Mouse (Mus musculus): ENCODE results near the gene N6amt1. TPM values are rescaled to one million over a fixed set of nuclear protein-coding genes. Genes with fewer than 3 reads are reported as not detected.

Gene N6amt1
- polyA plus RNA-seq, 1 experiment from 2014 or later = 17.7 TPM

DNA sequence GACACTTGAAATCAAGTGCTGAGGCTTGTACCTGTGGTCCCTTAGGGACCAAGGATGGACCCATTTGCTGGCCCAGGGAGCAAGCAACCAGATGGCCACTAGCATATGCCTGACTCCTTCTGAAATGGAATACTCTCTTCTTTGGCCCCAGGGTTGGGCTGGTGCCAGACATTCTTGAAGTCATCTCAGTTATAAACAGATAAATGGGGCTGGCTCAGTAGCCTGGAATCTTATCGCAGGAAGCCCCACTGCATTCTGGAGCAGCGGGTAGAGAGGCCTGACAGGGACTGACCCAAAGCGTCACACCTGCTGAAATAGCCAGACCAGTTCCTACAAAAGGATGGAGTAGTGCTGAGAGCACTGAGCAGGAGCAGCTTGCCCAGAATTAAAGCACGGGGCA, 10.2 kb downstream of the N6amt1 start:
- Histone ChIP-seq H3K27me3 (ENCODE audit: control insufficient read depth, insufficient read depth, low read length) (no peaks in the 10 kb centered on the region), H3K4me3 (ENCODE audit: low read depth, low read length) (no peak overlapping the region), H3K9me3 (ENCODE audit: control insufficient read depth, low read length) (no peaks in the 10 kb centered on the region), H3K36me3 (ENCODE audit: control insufficient read depth, insufficient read depth, low read length) (no peaks in the 10 kb centered on the region), H3K4me2 (ENCODE audit: low read depth, low read length, severe bottlenecking) (no peak overlapping the region), H3K4me1 (replicated peaks; ENCODE audit: control insufficient read depth, insufficient read depth, low read length) (no peaks in the 10 kb centered on the region), H3K9ac (ENCODE audit: low read length) (no peak overlapping the region), H3K27ac (ENCODE audit: low read depth, low read length) (no peak overlapping the region)
- 97% methylated on average over 4 of the region's 4 CpGs for WGBS
- DNase-seq (ENCODE audit: low spot score) (no peak), ATAC-seq (replicated peaks; ENCODE audit: low FRiP score) (no peak)

DNA sequence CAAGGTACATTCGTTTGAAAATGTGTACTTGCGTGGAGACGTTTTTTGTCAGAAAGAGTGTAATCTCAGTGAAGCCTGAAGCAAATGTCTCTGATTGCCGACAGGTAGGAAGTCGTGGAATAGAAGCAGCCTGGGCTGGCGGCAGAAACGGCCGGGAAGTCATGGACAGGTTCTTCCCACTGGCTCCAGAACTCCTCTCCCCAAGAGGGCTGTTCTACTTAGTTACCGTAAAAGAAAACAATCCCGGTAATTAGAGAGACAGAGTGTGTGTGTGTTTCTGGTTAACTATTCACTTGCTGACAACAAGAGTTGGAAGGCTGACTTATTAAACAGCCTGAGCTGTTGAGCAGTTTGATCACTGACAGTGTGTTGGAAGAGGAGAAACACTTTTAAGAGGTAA, 12.1 kb downstream of the N6amt1 start:
- no peak for ATAC-seq (replicated peaks; ENCODE audit: low FRiP score)
- no peak overlapping the region for H3K4me3 ChIP-seq (ENCODE audit: low read depth, low read length)
- H3K9me3 ChIP-seq (ENCODE audit: control insufficient read depth, low read length) = no peaks in the 10 kb centered on the region
- DNase-seq (ENCODE audit: low spot score) = no peak
- H3K9ac ChIP-seq (ENCODE audit: low read length) = no peak overlapping the region
- H3K4me2 ChIP-seq (ENCODE audit: low read depth, low read length, severe bottlenecking) = no peak overlapping the region
- WGBS = 86% methylated on average over 10 of the region's 10 CpGs
- H3K4me1 ChIP-seq (replicated peaks; ENCODE audit: control insufficient read depth, insufficient read depth, low read length) = no peaks in the 10 kb centered on the region
- H3K27ac ChIP-seq (ENCODE audit: low read depth, low read length) = no peak overlapping the region
- H3K27me3 ChIP-seq (ENCODE audit: control insufficient read depth, insufficient read depth, low read length) = no peaks in the 10 kb centered on the region
- no peaks in the 10 kb centered on the region for H3K36me3 ChIP-seq (ENCODE audit: control insufficient read depth, insufficient read depth, low read length)

DNA sequence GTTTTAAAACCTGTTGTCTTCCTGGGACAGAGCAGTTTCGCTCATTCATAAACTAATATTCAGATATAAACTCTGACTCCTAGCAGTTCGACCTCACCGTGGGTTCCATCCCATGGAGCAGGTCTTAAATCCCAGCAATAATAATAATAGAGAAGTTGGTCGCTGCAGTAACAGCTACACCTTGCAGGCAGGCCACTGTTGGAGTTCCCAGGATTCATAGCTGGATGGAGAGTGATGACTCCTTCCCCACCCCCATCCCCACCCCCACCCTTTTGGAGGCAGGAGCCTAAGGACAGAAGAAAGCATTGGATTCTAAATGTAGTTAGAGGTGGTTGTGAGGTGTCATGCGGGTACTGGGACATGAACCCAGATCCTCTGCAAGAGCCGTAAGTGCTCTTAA, 12.5 kb downstream of the N6amt1 start:
- Histone ChIP-seq H3K27ac (ENCODE audit: low read depth, low read length) (no peak overlapping the region), H3K4me2 (ENCODE audit: low read depth, low read length, severe bottlenecking) (no peak overlapping the region), H3K4me3 (ENCODE audit: low read depth, low read length) (no peak overlapping the region), H3K9ac (ENCODE audit: low read length) (no peak overlapping the region), H3K9me3 (ENCODE audit: control insufficient read depth, low read length) (no peaks in the 10 kb centered on the region), H3K4me1 (replicated peaks; ENCODE audit: control insufficient read depth, insufficient read depth, low read length) (no peaks in the 10 kb centered on the region), H3K36me3 (ENCODE audit: control insufficient read depth, insufficient read depth, low read length) (no peaks in the 10 kb centered on the region), H3K27me3 (ENCODE audit: control insufficient read depth, insufficient read depth, low read length) (no peaks in the 10 kb centered on the region)
- no peak for DNase-seq (ENCODE audit: low spot score)
- ATAC-seq (replicated peaks; ENCODE audit: low FRiP score) = no peak
- 98% methylated on average over 6 of the region's 6 CpGs for WGBS

DNA sequence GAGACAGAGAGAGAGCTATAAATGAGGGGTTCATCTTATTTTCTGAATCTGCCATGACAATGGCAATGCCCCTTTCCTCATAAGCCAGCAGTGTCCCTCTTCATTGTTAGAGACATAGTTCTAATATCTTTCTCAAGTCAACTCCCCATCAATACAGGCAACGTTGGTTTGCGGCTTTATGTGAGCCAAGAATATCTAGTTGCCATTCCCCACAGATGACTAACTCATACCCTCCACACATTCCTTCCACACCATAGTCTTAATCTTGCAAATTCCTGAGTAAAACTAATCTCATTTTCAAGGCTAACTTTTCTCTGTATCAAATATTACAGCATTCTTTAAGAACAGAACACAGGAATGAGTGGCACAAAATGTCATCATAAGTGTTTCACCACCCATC, 29.0 kb downstream of the N6amt1 start:
- Histone ChIP-seq H3K4me2 (ENCODE audit: low read depth, low read length, severe bottlenecking) (no peak overlapping the region), H3K27me3 (ENCODE audit: control insufficient read depth, insufficient read depth, low read length) (no peaks in the 10 kb centered on the region), H3K27ac (ENCODE audit: low read depth, low read length) (no peak overlapping the region), H3K36me3 (ENCODE audit: control insufficient read depth, insufficient read depth, low read length) (peaks cover 8% of the 10 kb centered on the region), H3K4me3 (ENCODE audit: low read depth, low read length) (no peak overlapping the region), H3K9me3 (ENCODE audit: control insufficient read depth, low read length) (no peaks in the 10 kb centered on the region), H3K4me1 (replicated peaks; ENCODE audit: control insufficient read depth, insufficient read depth, low read length) (no peaks in the 10 kb centered on the region), H3K9ac (ENCODE audit: low read length) (no peak overlapping the region)
- DNase-seq (ENCODE audit: low spot score) (no peak), ATAC-seq (replicated peaks; ENCODE audit: low FRiP score) (no peak)
- WGBS = 94% methylated on average over 2 of the region's 2 CpGs

DNA sequence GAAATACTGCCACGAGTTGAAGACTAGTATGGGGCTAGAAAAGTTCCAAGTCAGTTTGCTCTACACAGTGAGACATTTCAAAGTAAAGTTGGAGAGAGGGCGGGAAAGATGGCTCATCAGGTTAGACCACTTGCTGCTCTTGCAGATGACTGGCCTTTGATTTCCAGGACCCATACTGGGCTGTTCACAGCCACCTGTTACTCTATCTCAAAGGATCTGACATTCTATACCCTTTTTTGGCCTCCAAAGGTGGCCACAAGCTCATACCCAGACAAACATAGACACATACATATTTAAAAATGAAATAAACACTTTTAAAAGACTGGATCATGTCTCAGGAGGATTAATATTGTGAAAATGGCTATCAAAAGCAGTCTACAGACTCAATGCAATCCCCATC, 30.4 kb downstream of the N6amt1 start:
- Histone ChIP-seq H3K4me1 (replicated peaks; ENCODE audit: control insufficient read depth, insufficient read depth, low read length) (no peaks in the 10 kb centered on the region), H3K9ac (ENCODE audit: low read length) (no peak overlapping the region), H3K4me3 (ENCODE audit: low read depth, low read length) (no peak overlapping the region), H3K9me3 (ENCODE audit: control insufficient read depth, low read length) (no peaks in the 10 kb centered on the region), H3K4me2 (ENCODE audit: low read depth, low read length, severe bottlenecking) (no peak overlapping the region), H3K27me3 (ENCODE audit: control insufficient read depth, insufficient read depth, low read length) (no peaks in the 10 kb centered on the region), H3K36me3 (ENCODE audit: control insufficient read depth, insufficient read depth, low read length) (peaks cover 8% of the 10 kb centered on the region), H3K27ac (ENCODE audit: low read depth, low read length) (no peak overlapping the region)
- 86% methylated on average over 2 of the region's 2 CpGs for WGBS
- ATAC-seq (replicated peaks; ENCODE audit: low FRiP score) (no peak), DNase-seq (ENCODE audit: low spot score) (no peak)

DNA sequence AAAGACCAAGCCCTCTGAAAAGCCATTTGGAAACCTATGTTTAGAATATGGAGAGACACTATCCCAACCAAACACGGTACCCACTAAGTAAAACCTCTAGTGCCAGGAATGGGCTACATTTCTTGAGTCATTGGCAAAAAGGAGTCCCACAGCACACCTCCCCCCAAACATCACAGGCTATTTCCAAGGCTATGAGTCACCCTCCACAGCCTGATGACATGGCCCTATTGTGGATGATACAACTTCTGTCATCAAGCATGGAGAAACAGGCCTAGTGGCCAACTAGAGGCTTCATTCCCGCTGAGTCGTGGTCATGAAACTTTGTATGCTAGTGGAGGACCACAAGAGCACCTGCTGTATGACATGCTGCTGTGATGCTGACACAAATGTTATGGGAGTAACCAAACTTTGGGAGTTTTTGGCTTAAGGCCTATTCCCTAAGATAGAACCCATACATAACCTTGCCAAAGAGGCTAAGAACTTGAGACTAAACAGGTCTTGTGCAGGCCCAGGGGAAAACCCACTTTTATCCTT, 33.5 kb downstream of the N6amt1 start:
- H3K27ac ChIP-seq (ENCODE audit: low read depth, low read length) = no peak overlapping the region
- no peak overlapping the region for H3K4me2 ChIP-seq (ENCODE audit: low read depth, low read length, severe bottlenecking)
- DNase-seq (ENCODE audit: low spot score) = no peak
- no peak for ATAC-seq (replicated peaks; ENCODE audit: low FRiP score)
- H3K4me1 ChIP-seq (replicated peaks; ENCODE audit: control insufficient read depth, insufficient read depth, low read length) = no peaks in the 10 kb centered on the region
- no peak overlapping the region for H3K9ac ChIP-seq (ENCODE audit: low read length)
- H3K36me3 ChIP-seq (ENCODE audit: control insufficient read depth, insufficient read depth, low read length) = no peaks in the 10 kb centered on the region; the same call in 1 of the 2 replicates
- H3K27me3 ChIP-seq (ENCODE audit: control insufficient read depth, insufficient read depth, low read length) = no peaks in the 10 kb centered on the region
- 99% methylated on average over 3 of the region's 3 CpGs for WGBS
- H3K4me3 ChIP-seq (ENCODE audit: low read depth, low read length) = no peak overlapping the region
- no peaks in the 10 kb centered on the region for H3K9me3 ChIP-seq (ENCODE audit: control insufficient read depth, low read length)

DNA sequence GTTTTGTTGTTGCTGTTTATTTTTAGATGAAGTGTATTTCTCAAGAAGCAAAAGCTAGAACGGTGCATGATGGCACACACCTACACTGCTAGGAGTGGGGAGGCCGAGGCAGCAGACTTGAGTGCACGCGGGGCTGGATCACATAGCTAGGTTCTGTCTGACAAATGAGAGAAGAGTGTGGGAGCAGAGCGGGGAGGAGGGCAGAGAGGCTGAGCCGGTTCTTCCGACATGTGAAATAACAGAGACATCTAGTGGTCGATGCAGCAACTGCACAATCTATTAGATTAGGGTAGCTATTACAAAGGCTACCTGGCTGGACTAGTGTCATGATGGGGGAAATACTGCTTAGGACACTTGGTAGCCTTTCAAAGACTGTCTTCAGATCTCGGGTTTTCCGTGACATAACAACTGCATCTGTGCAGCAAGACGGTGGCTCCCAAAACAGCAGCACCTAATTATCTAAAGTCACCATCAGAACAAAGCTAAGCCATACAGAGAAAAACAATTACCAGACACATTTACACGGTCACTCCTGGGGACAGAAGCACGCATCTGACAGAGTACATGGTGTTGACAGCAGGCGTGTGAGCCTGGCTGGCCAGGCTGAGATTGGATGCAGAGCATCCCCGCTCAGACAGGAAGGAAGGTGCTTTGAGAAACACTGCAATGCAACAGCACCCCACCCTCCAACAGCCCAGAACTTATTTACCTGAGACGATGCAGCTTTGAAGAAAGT, 40.0 kb downstream of the N6amt1 start:
- Histone ChIP-seq H3K4me3 (ENCODE audit: low read depth, low read length) (no peak overlapping the region), H3K9me3 (ENCODE audit: control insufficient read depth, low read length) (no peaks in the 10 kb centered on the region), H3K27me3 (ENCODE audit: control insufficient read depth, insufficient read depth, low read length) (no peaks in the 10 kb centered on the region), H3K36me3 (ENCODE audit: control insufficient read depth, insufficient read depth, low read length) (peaks cover 3% of the 10 kb centered on the region; the same call in 1 of the 2 replicates), H3K4me1 (replicated peaks; ENCODE audit: control insufficient read depth, insufficient read depth, low read length) (no peaks in the 10 kb centered on the region), H3K4me2 (ENCODE audit: low read depth, low read length, severe bottlenecking) (no peak overlapping the region), H3K27ac (ENCODE audit: low read depth, low read length) (no peak overlapping the region), H3K9ac (ENCODE audit: low read length) (no peak overlapping the region)
- 59% methylated on average over 16 of the region's 16 CpGs for WGBS
- ATAC-seq (replicated peaks; ENCODE audit: low FRiP score) (peak; percentile 78), DNase-seq (ENCODE audit: low spot score) (peak; percentile 51)

DNA sequence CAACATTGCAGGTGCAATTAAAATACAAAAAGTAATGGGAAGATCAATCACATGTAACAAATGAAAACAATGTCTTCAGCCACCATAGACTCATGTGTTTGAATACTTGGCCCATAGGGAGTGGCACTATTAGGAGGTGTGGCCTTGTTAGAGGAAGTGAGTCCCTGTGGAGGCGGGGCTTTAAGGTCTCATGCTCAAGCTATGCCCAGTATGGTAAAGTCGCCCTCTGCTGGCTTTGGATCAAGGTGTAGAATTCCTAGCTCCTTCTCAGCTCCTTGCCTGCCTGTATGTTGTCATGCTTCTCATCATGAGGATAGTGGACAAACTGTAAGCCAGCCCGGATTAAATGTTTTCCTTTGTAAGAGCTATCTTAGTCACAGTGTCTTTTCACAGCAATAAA, 51.0 kb downstream of the N6amt1 start:
- 80% methylated on average over 3 of the region's 3 CpGs for WGBS
- Histone ChIP-seq H3K9me3 (ENCODE audit: control insufficient read depth, low read length) (no peaks in the 10 kb centered on the region), H3K4me1 (replicated peaks; ENCODE audit: control insufficient read depth, insufficient read depth, low read length) (no peaks in the 10 kb centered on the region), H3K36me3 (ENCODE audit: control insufficient read depth, insufficient read depth, low read length) (peaks cover 6% of the 10 kb centered on the region; the same call in 1 of the 2 replicates), H3K27me3 (ENCODE audit: control insufficient read depth, insufficient read depth, low read length) (no peaks in the 10 kb centered on the region), H3K4me3 (ENCODE audit: low read depth, low read length) (no peak overlapping the region), H3K9ac (ENCODE audit: low read length) (no peak overlapping the region), H3K27ac (ENCODE audit: low read depth, low read length) (no peak overlapping the region), H3K4me2 (ENCODE audit: low read depth, low read length, severe bottlenecking) (no peak overlapping the region)
- ATAC-seq (replicated peaks; ENCODE audit: low FRiP score) (no peak; the same call in 1 of the 2 replicates), DNase-seq (ENCODE audit: low spot score) (no peak)
